Mouse (Mus musculus) brain, embryonic 14.5 days (tissue): Measurements from ENCODE around the gene Srpk1.

Source experiments
- CTCF ChIP-seq: fragments of 200-500 bp; IDR thresholded peaks from 2 replicates; pipeline ENCODE4 v1.5.1; 2012; ENCODE audit warnings: inconsistent platforms, mild to moderate bottlenecking, moderate library complexity, borderline replicate concordance; ENCODE audit not compliant: insufficient read depth, insufficient read length; ENCODE audit errors: extremely low read depth
- POLR2A ChIP-seq: fragments of 200-500 bp; IDR thresholded peaks from 2 replicates; pipeline ENCODE4 v1.6.1; 2012; ENCODE audit warnings: mild to moderate bottlenecking, inconsistent platforms, borderline replicate concordance; ENCODE audit not compliant: poor library complexity, insufficient read depth, insufficient read length, severe bottlenecking; ENCODE audit errors: extremely low read depth

DNA sequence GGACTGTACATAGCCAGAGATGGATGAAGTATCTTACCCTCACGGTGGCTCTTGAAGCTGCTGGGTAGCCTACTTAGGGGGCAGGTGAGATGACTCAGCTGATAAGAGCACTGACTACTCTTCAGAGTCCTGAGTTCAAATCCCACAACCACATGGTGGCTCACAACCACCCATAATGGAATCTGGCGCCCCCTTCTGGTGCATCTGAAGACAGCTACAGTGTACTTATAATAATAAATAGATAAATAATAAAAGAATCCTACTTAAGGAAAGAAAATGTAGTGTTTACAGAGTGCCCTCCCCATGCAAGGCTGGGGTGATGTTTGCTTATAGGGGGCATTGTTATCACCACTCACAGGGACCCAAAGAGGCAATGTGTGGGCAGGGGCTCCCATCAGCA lies 41.5 kb downstream of the Srpk1 start:
- TF ChIP-seq CTCF (no peak), POLR2A (no peak)
